Mouse (Mus musculus): ENCODE measurements around the gene Ap1g2. TPM values are rescaled to one million over a fixed set of nuclear protein-coding genes. Genes with fewer than 3 reads are reported as not detected.

Gene Ap1g2
- total and polyA plus RNA-seq, 2 experiments from 2014 or later: 8.9 to 11.6 TPM

DNA sequence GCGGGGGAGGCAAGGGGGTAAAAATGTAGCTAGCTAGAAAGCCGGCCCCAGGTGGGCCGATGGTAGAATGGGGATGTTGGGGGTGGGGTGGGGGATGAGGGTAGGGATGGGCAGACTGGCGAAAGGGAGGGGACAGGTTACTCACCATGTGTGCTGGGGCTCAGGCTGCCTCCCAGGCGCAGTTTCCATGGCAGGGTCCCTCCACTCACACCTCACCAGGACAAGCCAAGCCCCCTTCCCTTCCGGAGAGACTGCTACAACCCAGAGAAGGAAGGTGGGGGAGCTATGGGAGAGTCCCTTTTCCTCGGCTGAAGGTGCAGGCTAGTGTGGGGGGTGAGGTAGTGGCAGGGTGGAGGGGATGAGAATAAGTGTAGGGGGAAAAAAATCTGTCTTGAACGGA is 9.5 kb upstream of the Ap1g2 start:
- peaks cover 6% of the 10 kb centered on the region for H3K36me3 ChIP-seq (ENCODE audit: insufficient read depth, low read length)
- H3K9ac ChIP-seq (replicated peaks; ENCODE audit: low read length, poor library complexity, severe bottlenecking): peak overlapping the region; percentile 96
- peak; percentile 42 for ATAC-seq (ENCODE audit: low FRiP score)
- no peak for TF ChIP-seq CTCF (IDR thresholded peaks at IDR 0.05)
- H3K4me3 ChIP-seq (ENCODE audit: low read depth, low read length): peak overlapping the region; percentile 82
- H3K27ac ChIP-seq (ENCODE audit: low read depth, low read length): peak overlapping the region; percentile 97
- no peaks in the 10 kb centered on the region for H3K27me3 ChIP-seq (ENCODE audit: insufficient read depth, low read length)
- H3K9me3 ChIP-seq (ENCODE audit: low read length): no peaks in the 10 kb centered on the region
- peak overlapping the region; percentile 76 for H3K4me2 ChIP-seq (ENCODE audit: low read depth, low read length, poor library complexity, severe bottlenecking)
- peaks cover 23% of the 10 kb centered on the region; the same call in 1 of the 2 replicates for H3K4me1 ChIP-seq (ENCODE audit: insufficient read depth, low read length)
- 1% methylated on average over 8 of the region's 8 CpGs for WGBS
- no peak for DNase-seq (ENCODE audit: low spot score)

DNA sequence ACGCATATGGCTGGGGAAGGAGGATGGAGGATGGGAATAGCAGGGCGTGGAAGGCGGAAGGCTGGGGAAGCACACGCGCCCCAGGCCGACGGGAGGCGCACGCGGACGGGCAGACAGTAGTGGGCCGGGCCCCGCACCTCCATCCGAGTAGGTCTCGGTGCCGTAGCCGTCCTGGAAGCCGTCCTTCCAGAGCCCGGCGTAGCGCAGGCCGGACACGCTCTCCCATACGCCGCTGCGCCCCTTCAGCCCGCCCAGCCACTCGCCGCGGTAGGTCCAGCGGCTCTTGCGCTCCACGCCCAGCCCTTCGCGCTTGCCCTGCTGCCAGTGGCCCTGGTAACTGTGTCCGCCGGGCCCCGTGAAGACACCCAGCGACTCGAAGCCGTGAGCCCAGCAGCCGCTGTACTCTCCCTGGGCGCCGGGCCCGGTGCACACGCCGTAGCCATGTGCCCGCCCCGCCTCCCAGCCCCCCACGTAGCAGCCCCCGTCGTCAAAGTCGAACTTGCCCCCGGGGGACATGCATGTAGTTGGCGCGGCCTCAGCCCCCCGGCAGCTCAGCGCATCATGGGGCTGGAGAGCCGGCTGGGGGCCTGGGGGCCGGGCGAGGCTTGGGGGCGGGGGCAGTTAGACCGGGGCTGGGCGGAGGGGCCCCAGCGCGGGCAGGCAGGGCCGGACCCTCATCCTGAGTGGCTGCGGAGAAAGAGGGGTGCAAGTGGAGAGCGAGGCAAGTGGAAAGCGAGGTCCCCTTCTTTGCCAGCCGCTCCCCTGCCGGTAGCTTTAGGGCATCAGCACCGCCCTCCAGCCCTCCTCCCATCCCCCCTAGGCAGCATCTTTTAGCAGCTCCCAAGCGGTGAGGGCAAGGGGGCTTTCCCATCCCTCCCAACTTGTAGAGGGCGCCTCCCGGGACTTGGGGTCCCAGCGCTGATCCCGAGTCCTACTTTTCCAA is 8.6 kb upstream of the Ap1g2 start:
- peaks cover 25% of the 10 kb centered on the region; the same call in 1 of the 2 replicates for H3K4me1 ChIP-seq (ENCODE audit: insufficient read depth, low read length)

DNA sequence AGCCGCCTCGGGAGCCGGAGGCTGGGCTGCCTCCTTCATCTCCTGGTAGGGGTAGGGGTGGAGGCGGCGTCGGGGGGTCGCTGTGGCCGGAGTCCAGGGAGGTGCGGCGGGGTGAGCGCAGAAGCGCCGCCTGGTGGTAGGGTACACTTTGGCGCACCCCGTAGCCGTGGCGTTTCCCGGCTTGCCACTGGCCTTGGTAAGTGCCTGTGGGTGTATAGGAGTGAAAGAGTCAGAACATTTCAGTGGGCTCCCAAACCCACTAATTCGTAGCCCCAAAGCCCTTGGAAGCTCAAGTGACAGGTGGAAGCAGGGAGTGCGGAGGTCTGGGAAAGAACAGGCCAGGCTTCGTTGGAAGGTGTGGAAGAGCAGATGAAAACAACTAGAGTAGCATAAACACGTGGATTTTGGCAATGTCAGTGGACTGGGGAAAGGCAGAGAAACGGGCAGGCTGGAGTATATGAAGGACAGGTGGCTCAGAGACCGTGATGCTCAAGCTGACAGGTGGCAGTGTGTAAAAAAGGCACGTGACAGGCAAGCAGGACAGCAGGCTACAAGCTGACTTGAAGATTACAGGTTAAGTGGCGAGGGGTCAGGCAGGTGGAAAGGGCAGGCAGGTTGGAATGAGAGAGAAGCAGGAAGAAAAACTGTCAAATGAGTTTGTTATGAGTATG is 7.7 kb upstream of the Ap1g2 start:
- peak overlapping the region; percentile 96 for H3K9ac ChIP-seq (replicated peaks; ENCODE audit: low read length, poor library complexity, severe bottlenecking)
- peaks cover 6% of the 10 kb centered on the region for H3K36me3 ChIP-seq (ENCODE audit: insufficient read depth, low read length)
- WGBS: 18% methylated on average over 26 of the region's 26 CpGs
- ATAC-seq (ENCODE audit: low FRiP score): no peak
- TF ChIP-seq CTCF (IDR thresholded peaks at IDR 0.05): peak; percentile 53
- H3K27ac ChIP-seq (ENCODE audit: low read depth, low read length): peak overlapping the region; percentile 97
- peaks cover 33% of the 10 kb centered on the region for H3K4me1 ChIP-seq (ENCODE audit: insufficient read depth, low read length)
- no peaks in the 10 kb centered on the region for H3K27me3 ChIP-seq (ENCODE audit: insufficient read depth, low read length)
- H3K4me2 ChIP-seq (ENCODE audit: low read depth, low read length, poor library complexity, severe bottlenecking): peak overlapping the region; percentile 76
- peak overlapping the region; percentile 82 for H3K4me3 ChIP-seq (ENCODE audit: low read depth, low read length)
- H3K9me3 ChIP-seq (ENCODE audit: low read length): no peaks in the 10 kb centered on the region
- no peak for DNase-seq (ENCODE audit: low spot score)

More for the DNA sequence above, 8.6 kb upstream of the Ap1g2 start:
- ATAC-seq (ENCODE audit: low FRiP score) (peak; percentile 48), DNase-seq (ENCODE audit: low spot score) (peak; percentile 65)
- H3K4me3 ChIP-seq (ENCODE audit: low read depth, low read length): peak overlapping the region; percentile 82
- under 1% methylated on average over 57 of the region's 78 CpGs for WGBS
- TF ChIP-seq CTCF (IDR thresholded peaks at IDR 0.05): peak; percentile 48
- peak overlapping the region; percentile 96 for H3K9ac ChIP-seq (replicated peaks; ENCODE audit: low read length, poor library complexity, severe bottlenecking)
- H3K36me3 ChIP-seq (ENCODE audit: insufficient read depth, low read length): peaks cover 6% of the 10 kb centered on the region
- no peaks in the 10 kb centered on the region for H3K9me3 ChIP-seq (ENCODE audit: low read length)
- H3K4me2 ChIP-seq (ENCODE audit: low read depth, low read length, poor library complexity, severe bottlenecking): peak overlapping the region; percentile 76
- H3K27ac ChIP-seq (ENCODE audit: low read depth, low read length): peak overlapping the region; percentile 97
- H3K27me3 ChIP-seq (ENCODE audit: insufficient read depth, low read length): no peaks in the 10 kb centered on the region

DNA sequence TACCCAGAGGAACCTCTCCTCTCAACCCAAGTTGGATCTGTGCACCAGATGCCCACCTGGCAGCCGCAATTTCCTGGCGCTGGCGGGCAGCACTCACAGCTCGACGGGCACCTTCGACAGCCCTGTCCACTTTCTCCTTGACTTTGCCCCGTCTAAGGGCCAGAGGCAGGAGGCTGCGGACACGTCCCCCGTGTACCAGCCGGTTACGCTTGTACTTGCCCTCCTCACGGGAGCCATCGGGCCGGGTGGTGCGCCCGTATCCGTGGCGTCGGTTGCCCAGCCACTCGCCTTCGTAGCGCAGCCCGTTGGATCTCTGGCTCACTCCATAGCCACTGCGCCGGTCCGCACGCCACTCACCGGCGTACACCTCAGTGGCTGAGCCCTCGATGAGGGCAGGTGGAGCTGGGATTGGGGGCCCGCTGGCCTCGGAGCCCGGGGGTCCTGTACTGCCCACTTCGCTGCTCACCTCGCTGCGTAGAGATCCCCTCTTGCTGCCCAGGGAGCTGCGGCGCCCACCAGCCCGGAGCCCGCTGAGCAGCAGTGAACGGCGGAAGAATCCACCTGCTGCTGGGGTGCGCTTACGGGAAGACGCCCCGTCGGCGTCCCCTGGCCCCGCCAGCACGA is 7.1 kb upstream of the Ap1g2 start:
- Histone ChIP-seq H3K36me3 (ENCODE audit: insufficient read depth, low read length) (peaks cover 6% of the 10 kb centered on the region), H3K4me2 (ENCODE audit: low read depth, low read length, poor library complexity, severe bottlenecking) (peak overlapping the region; percentile 76), H3K9ac (replicated peaks; ENCODE audit: low read length, poor library complexity, severe bottlenecking) (peak overlapping the region; percentile 96), H3K4me1 (ENCODE audit: insufficient read depth, low read length) (peaks cover 35% of the 10 kb centered on the region), H3K4me3 (ENCODE audit: low read depth, low read length) (peak overlapping the region; percentile 82), H3K27ac (ENCODE audit: low read depth, low read length) (0 out of 2 replicates have a peak overlapping the region, but pooled peaks have one; percentile 97), H3K9me3 (ENCODE audit: low read length) (no peaks in the 10 kb centered on the region), H3K27me3 (ENCODE audit: insufficient read depth, low read length) (no peaks in the 10 kb centered on the region)
- no peak for TF ChIP-seq CTCF (IDR thresholded peaks at IDR 0.05)
- DNase-seq (ENCODE audit: low spot score): no peak
- ATAC-seq (ENCODE audit: low FRiP score): no peak
- 76% methylated on average over 51 of the region's 51 CpGs for WGBS

DNA sequence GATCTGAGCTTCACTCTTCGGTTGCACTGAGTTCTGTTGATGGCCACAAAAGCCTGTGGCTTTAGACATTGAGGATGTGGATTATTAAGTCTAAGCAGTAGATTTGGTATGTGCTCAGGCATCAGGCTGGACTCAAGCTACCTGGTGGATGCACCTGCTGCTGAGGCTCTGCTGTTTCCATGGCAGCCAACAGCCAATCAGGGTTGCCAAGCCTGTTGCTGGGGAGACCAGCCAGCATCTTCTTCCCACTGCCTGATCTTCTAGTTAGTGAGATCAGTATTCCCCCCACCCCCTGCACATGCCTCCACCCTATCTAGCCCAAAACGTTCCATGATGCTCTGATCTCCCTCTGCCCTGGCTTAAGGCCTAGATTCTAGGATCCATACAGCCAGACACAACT is 5.3 kb upstream of the Ap1g2 start:
- ATAC-seq (ENCODE audit: low FRiP score) (0 out of 2 replicates have a peak, but pooled peaks have one; percentile 8), DNase-seq (ENCODE audit: low spot score) (peak; percentile 74)
- 40% methylated on average over 2 of the region's 2 CpGs for WGBS
- Histone ChIP-seq H3K9ac (replicated peaks; ENCODE audit: low read length, poor library complexity, severe bottlenecking) (no peak overlapping the region), H3K9me3 (ENCODE audit: low read length) (no peaks in the 10 kb centered on the region), H3K4me2 (ENCODE audit: low read depth, low read length, poor library complexity, severe bottlenecking) (peak overlapping the region; percentile 39), H3K36me3 (ENCODE audit: insufficient read depth, low read length) (peaks cover 6% of the 10 kb centered on the region), H3K27me3 (ENCODE audit: insufficient read depth, low read length) (no peaks in the 10 kb centered on the region), H3K4me1 (ENCODE audit: insufficient read depth, low read length) (peaks cover 29% of the 10 kb centered on the region), H3K4me3 (ENCODE audit: low read depth, low read length) (no peak overlapping the region; the same call in 1 of the 2 replicates), H3K27ac (ENCODE audit: low read depth, low read length) (peak overlapping the region; percentile 43)
- TF ChIP-seq CTCF (IDR thresholded peaks at IDR 0.05): no peak
